Mouse (Mus musculus) heart, postnatal 14 days (tissue): ENCODE measurements around the gene Rbm38. TPM values are rescaled to one million over a fixed set of nuclear protein-coding genes. Genes with fewer than 3 reads are reported as not detected.
A peak's percentile ranks its signal among the peaks of the same experiment; 100 is the strongest.

Experiments used
- DNase-seq, 2 experiments: peaks; one replicate each; pipeline ENCODE4 v3.0.0; 2021 to 2022
- intact Hi-C: fragments of 180-260 bp; cut with DNase I; formaldehyde crosslinking; loops from one replicate; pipeline ENCODE4 v1.15.1; 2025
- total RNA-seq, 2 experiments: library from RNA; stranded (reverse); gene quantifications; 2 replicates each; pipeline ENCODE4 v1.2.3; 2021

Gene Rbm38
- total RNA-seq, 2 experiments from 2014 or later, result 198 to 232 TPM

GRCm38 (mm10) chr2:173003737-173004136 lies 16.6 kb upstream of the Rbm38 start:
- no peak for DNase-seq
- intact Hi-C loops, result loop anchor here (10.0 kb wide), 2 partner anchors 629 to 1341 kb away; partner anchors contain the start of genes Aurka, Cstf1 and Gm20721

GRCm38 (mm10) chr2:173010220-173010717 lies 10.0 kb upstream of the Rbm38 start:
- intact Hi-C loops, result no loop called here
- DNase-seq, result no peak

GRCm38 (mm10) chr2:173011440-173011839 lies 8.9 kb upstream of the Rbm38 start:
- intact Hi-C loops, result no loop called here
- DNase-seq, result no peak

GRCm38 (mm10) chr2:173014741-173015287 lies 5.5 kb upstream of the Rbm38 start:
- intact Hi-C loops, result no loop called here
- DNase-seq, result no peak

GRCm38 (mm10) chr2:173017940-173018339 lies 2.4 kb upstream of the Rbm38 start:
- intact Hi-C loops, result loop anchor here (2.0 kb wide), 1 partner anchor 17 kb away; the partner anchor contains the start of gene Rae1
- no peak for DNase-seq

- DNase-seq, result peak; percentile 57 to 61
- intact Hi-C loops, result loop anchor here (2.0 kb wide), 1 partner anchor 18 kb away; the partner anchor contains the start of gene Rae1
Measured at GRCm38 (mm10) chr2:173018618-173019017, 1.7 kb upstream of the Rbm38 start.

GRCm38 (mm10) chr2:173019322-173019721 lies 976 bp upstream of the Rbm38 start:
- intact Hi-C loops, result loop anchor here (2.0 kb wide), 1 partner anchor 19 kb away; the partner anchor contains the start of gene Rae1
- no peak for DNase-seq

- peak; percentile 89 to 92 for DNase-seq
- intact Hi-C loops, result loop anchor here (2.0 kb wide), 1 partner anchor 19 kb away; the partner anchor contains the start of gene Rae1
Measured at GRCm38 (mm10) chr2:173019790-173020189, 508 bp upstream of the Rbm38 start.

- DNase-seq, result peak; percentile 94 to 96
- intact Hi-C loops, result no loop called here
Measured at GRCm38 (mm10) chr2:173021633-173022055, 1.3 kb downstream of the Rbm38 start.

- DNase-seq, result peak; percentile 52 to 56
- intact Hi-C loops, result no loop called here
Measured at GRCm38 (mm10) chr2:173022056-173022681, 1.9 kb downstream of the Rbm38 start.

- intact Hi-C loops, result loop anchor here (1.0 kb wide), 1 partner anchor 58 kb away; no protein-coding TSS in a partner anchor
- DNase-seq, result peak; percentile 46 to 61
Measured at GRCm38 (mm10) chr2:173022813-173023212, 2.5 kb downstream of the Rbm38 start.

GRCm38 (mm10) chr2:173023371-173023851 lies 3.1 kb downstream of the Rbm38 start:
- intact Hi-C loops, result loop anchor here (1.0 kb wide), 1 partner anchor 58 kb away; no protein-coding TSS in a partner anchor
- DNase-seq, result no peak

- no peak for DNase-seq
- intact Hi-C loops, result loop anchor here (1.0 kb wide), 1 partner anchor 57 kb away; no protein-coding TSS in a partner anchor
Measured at GRCm38 (mm10) chr2:173023966-173024365, 3.7 kb downstream of the Rbm38 start.

- no peak for DNase-seq
- intact Hi-C loops, result no loop called here
Measured at GRCm38 (mm10) chr2:173024392-173024791, 4.1 kb downstream of the Rbm38 start.

GRCm38 (mm10) chr2:173024938-173025337 lies 4.6 kb downstream of the Rbm38 start:
- intact Hi-C loops, result no loop called here
- DNase-seq, result no peak

GRCm38 (mm10) chr2:173026286-173026685 lies 6.0 kb downstream of the Rbm38 start:
- DNase-seq, result no peak
- intact Hi-C loops, result no loop called here

GRCm38 (mm10) chr2:173026688-173027131 lies 6.4 kb downstream of the Rbm38 start:
- DNase-seq, result no peak
- intact Hi-C loops, result no loop called here

GRCm38 (mm10) chr2:173027169-173027823 lies 7.0 kb downstream of the Rbm38 start:
- no peak for DNase-seq
- intact Hi-C loops, result no loop called here

GRCm38 (mm10) chr2:173027824-173028495 lies 7.7 kb downstream of the Rbm38 start:
- intact Hi-C loops, result no loop called here
- no peak for DNase-seq

GRCm38 (mm10) chr2:173028508-173029031 lies 8.3 kb downstream of the Rbm38 start:
- DNase-seq, result no peak
- intact Hi-C loops, result no loop called here
